Mouse (Mus musculus) T-helper 1 cell (primary cell): ENCODE data around the gene Stn1.

Experiments used
- in situ Hi-C: fragments of 300-600 bp; cut with MboI, MseI; formaldehyde crosslinking; loops from one replicate; pipeline ENCODE4 v1.15.1; 2025; ENCODE audit warnings: high pct_unique_total_duplicates

Stn1 gene

DNA sequence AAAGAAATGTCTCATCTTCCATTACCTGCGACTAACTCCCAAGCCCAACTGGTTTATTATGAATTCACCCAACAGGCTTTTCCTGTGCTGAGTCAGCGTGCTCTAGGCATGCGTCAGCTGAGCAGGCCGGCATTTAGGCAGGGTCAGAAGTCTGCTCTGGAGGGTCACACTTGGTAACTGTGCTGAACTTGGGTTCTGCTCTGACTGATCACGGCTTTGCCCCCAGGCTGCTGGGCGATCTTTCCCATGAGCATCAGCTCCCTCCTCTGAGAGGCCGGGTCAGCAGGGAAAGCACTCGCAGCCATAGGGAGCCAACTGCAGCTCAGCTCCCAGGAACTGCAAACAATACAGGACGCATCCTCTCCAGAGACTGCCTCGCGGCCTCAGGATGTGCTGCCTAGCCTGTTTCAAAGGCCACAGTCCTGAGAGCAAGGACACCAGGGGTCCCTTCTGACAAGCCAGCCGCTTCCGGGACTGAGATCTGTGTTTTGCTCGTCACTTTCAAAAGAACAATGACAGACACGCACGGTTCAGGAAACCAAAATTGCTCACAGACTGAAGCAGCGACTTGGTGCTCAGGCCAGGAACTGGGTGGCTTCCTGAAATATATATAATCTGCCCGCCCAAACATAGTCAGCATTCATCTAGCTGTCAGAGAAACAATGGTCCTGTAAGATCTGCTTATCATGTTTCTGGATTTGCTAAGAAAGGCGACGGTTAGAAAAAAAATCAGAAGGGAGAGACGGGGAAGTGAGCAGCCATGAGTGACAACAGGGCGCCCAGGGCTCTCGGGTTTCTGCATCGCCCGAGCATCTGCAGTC is 26.6 kb downstream of the Stn1 start:
- in situ Hi-C loops, result no loop called here

DNA sequence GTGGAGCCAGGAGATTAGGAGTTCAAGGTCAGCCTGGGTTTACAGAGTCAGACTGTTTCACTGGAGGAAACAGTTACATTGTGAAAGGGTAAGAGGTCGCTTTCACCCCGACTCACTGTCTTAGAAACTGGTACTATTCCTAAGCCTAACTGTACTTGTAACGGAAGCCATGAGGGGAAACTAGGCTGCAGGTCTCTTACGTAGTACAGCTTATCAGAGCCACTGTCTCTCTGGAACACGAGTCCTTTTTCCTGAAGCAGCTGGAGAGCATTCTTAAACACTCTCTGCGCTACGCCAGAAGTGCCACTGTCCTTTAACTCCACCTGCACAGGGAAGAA is 27.2 kb downstream of the Stn1 start:
- in situ Hi-C loops, result no loop called here

DNA sequence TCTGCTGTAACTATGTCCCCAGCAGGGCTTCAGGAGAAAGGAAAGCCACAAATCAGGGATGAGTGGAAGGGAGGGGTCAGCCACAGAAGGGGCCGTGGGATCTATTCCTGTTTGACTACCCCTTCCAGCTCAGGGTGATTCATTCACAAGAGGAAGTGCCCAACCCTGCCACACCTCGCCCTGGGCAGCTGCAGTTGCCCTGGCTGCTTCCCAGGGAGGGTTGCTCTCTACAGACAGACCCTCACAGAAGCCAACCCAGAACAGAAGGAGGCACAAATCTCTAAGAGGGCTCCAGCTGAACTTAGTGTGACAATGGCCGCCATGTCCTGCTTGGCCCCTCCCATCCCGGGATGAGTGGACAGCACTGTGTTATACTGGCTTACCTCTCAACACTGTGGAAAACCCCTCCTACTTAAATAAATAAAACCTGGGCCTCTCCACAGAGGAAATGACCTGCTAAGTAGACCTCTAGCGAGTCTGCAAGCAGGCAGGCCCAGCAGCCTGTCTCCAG is 28.5 kb downstream of the Stn1 start:
- in situ Hi-C loops, result loop anchor here (5.0 kb wide), 1 partner anchor 288 kb away; no protein-coding TSS in a partner anchor

DNA sequence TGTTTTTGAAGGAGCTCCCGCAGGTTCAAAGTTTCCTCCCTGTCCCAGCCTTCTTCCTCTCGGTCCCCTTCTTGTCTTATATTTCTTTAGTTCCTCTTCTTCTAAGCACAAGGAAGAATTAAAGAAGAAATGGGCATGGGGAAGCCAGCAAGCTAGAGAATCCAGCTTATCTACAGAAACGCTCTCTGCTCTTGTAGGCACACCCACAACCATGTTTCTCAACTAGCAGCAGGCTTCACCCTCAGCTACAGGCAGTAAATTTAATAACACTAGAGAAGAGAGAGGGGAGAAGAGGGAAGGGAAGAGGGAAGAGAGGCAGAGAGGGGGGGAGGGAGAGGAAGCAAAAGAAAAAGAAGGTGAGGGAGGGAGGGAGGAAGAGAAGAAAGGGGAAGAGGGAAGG is 29.1 kb downstream of the Stn1 start:
- in situ Hi-C loops, result loop anchor here (5.0 kb wide), 1 partner anchor 289 kb away; no protein-coding TSS in a partner anchor

DNA sequence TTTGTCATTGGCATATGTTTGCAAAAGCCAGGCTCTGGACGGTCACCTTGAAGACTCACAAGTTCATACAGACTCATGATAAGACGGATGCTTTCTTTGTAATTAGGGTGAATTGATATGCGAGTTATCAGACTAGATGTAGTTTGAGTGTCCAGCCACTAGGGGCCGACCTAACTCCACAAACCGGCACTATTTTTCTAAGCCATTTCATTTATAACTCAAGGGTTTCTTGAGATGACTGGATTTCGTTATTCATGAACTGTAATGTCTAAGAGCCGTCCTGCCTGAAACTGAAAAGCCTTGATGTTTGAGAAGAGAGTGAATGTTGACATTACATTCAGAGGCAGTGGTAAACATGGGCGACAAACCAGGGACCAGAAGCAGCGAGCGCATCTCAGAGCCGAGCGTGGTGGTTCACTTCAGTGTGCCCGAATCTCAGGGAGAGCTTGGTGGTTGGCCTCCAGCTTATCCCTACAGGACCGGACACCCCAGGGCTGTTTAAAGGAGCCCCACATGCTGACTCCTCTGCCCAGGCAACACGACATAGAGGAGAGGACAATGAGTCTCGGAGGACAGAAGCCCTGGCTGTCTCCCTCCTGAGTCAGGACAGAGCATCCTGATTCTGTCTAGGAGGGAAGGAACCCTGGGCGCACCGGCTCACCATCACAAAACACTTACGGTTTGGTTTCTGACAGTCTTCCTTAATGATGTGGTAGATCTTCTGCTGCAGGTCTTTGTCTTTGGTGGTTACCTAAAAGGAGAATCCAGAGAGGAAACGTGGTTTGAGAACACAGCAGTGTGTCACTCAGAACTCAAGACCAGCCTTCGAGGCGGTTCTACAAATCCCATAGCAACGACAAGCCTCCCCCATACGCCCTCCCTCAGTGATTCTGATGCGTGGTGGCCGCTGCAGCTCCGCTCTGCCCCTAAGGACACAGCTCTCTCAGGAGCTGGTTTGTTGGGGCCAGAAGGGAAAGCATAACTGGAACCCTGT is 29.9 kb downstream of the Stn1 start:
- in situ Hi-C loops, result loop anchor here (5.0 kb wide), 1 partner anchor 290 kb away; no protein-coding TSS in a partner anchor

DNA sequence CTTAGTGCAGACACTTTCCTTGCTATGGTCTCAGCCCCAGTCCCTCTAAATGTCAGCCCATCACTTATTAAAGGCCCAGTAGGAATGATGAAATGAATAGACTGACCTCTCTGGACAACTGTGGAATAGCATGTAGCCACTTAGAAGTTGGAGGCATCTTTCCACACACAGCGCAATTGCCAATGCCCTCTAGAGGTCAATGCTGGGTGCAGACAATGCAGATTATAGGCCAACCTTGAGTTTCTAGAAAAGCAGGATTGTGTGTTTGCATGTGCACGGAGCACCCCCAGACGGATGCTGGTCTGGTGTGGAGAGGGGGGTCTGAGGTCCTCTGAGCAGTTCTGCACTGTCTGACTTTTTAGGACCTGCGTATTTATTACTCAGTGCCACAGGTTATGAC is 33.7 kb downstream of the Stn1 start:
- in situ Hi-C loops, result no loop called here

DNA sequence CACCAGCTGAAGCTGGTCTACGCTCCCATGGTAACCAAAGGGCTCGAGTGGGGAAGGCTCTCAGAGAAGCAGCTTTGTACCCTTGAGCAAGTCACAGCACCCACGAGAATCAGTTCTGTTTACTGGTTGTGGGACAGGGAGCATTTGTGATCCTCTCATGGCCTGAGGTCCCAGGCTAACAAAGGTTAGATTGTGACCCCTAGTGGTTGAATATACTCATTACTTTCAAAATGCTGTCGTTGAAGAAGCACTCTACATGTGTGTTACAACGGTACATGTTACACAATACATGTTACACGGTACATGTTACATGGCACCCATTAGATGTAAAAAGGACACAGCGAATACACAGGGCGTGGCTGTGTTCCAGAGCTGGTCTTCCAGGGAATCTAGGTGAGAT is 34.7 kb downstream of the Stn1 start:
- in situ Hi-C loops, result no loop called here

DNA sequence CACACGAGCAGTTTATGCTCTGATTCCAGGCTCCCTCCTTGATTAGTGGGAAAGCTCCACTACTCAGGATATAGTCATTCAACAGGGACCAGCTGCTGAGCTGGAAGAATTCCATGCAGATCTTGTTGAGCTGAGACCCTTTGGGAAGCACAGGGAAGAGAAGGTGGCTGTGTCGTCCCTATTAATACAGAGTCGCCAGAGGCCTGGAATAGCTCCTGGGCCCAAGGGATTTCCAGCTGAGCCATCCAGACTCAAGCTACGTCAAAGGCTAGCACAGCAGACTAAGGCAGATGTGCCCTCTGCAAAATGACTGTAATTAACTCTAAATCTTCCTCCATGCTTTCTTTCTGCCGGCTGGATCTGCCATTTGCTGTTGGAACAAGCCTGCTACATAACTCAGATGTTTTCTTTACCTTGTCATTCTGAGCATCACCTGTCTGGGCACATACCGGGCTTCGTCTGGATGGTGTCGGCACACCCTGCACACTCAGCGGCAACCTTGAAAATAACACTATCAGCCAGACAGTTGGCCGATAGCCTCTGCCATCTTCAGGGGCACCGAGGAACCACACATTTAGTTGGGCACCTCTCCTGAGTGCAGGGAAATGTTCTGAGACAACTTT is 36.8 kb downstream of the Stn1 start:
- in situ Hi-C loops, result no loop called here

DNA sequence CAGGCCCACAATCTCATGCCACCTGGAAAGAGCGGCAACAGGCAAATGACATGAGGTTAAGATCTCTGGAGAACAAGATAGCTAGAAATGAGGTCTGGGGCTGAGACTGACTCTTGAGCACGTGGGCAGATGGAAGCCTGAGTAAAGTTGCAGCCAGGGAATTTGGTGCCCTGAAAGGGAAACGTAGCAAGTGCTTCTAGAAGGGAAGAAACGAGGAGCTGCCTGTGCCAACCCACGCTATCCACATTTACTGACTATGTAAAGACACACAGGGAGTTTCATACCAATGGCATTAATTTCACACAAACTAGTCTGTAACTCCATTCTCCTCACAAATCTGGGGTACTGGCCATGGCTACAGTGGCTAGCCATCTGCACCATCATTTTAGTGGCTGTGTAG is 37.5 kb downstream of the Stn1 start:
- in situ Hi-C loops, result no loop called here

DNA sequence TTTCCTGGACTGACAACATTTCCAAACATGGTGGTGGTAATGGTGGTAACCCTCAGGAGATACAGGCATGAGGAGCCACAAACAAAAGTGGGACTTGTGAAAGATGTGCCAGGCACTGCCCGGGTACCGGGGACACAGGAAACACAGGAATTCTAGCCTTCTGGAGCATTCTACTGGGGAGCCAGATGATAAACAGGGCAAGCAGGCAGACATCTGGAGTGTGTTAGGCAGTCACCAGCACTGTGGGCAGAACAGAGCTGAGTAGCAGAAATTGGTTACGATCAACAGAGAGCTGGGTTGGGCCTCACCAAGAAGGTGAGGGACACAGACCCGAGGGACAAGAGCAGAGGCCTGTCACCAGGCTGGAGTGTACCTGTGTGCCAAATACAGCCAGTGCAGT is 38.4 kb downstream of the Stn1 start:
- in situ Hi-C loops, result no loop called here

DNA sequence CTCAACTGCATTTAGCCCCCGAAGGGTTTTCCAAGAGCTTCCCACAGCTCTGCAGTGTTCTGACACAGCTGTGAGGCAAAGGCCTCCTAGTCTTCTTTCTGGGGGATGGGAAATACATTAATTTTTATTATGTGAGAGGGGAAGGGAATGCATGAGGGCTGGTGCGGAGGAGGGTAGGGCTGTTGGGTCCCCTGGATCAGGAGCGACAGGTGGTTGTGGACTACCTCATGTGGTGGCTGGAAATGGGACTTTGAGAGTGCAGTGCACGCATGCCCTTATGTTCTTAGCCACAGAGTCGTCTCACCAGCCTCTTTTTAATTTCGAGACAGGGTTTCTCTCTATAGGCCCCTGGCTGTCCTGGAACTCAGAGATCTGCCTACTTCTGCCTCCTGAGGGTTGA is 39.6 kb downstream of the Stn1 start:
- in situ Hi-C loops, result no loop called here

DNA sequence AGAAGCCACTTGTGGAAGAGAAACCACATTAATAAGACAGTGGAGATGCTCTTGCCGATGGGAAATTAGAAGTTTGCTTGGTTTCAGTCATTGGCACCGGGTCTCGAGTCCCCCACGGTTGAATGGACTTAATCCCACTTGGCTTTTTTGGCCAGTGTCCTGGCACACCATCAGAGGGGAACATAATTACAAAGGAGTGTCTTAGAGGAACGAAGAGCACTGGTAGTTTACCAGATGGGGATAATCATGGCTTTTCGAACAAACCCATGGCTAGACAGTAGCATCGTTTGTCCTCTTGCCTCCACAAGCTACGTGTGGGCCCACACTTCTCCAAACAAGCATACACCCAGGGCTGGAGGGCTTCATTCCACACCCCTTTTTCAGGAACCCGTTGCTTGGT is 40.0 kb downstream of the Stn1 start:
- in situ Hi-C loops, result no loop called here

DNA sequence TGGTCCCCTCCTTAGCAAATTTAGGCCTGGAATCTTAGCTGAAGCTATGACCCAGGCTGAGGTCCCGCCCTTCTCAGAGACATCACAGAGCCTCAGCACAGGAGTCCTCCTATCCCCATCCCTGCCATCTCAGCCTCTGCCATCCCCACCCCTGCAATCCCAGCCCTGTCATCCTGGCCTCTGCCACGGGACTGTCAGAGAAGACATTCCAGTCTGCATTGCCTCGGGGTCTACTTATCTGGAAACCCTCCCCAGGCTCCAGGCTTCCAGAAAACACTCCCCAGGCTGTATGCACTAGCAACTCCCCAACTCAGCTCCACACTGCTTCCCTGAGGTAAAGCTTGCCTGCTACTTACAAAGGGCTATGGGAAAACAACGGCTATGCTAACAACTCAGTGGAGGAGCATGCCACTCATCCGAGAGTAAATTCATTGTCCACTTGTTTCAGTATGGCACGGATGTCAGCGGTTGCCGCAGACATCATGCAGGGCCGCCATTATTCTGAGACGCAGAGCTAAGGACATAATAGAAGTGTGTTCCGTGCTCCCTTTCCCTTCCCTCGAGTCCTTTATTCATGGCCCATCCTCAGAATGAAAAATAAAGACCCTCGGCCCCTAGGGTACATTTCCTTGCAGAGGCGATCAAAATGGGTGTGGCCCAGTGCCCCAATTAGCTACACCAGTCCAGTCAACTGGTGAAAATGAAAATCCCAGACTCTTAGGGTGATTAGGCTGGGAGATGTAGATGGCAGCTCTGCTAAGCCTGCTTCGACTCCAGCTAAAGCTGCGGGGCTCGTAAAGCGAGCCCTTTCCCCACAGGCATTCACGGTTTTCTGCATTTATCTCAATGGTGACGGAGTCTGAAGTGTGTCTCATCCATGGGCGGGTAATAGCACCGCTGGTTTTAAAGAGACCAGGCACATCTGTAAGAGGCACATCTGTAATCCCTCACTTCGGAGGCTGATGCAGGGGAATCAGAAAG is 44.0 kb downstream of the Stn1 start:
- in situ Hi-C loops, result no loop called here

DNA sequence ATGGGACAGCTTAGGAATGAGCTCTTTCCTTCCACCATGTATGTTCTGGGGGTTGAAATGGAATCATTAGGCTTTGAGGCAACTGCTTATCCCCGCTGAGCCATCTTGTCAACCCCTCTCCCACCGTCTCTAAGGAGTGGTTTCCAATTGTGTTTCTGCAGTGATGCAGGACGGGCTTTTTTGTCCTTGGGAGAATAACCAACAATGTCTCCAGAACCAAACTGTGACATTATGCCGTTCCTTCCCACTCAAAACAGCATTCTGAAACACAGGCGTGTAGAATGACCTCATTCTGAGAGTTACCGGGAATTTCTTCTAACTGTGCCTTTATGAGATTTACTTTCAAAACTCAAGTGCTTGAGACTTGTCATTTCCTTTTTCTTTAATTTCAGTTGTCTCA is 44.9 kb downstream of the Stn1 start:
- in situ Hi-C loops, result no loop called here

DNA sequence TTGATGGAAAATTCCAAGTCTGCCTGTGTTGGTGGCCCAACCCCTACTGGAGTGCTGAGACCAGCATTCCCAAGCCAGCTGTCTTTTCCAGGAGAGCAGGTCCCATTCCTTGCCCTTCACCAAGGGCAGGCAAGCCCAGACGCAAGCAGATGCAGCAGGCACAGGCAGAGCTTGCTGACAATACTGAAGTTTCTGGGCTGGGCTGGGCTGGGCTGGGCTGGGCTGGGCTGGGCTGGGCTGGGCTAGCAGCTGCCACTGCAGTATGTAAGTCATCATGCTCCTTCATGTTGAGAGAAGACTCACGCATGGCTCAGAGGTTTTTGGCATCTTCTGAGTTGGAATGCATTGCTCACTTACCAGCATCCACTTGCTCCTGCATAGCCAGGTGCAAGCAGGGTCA is 45.5 kb downstream of the Stn1 start:
- in situ Hi-C loops, result no loop called here

DNA sequence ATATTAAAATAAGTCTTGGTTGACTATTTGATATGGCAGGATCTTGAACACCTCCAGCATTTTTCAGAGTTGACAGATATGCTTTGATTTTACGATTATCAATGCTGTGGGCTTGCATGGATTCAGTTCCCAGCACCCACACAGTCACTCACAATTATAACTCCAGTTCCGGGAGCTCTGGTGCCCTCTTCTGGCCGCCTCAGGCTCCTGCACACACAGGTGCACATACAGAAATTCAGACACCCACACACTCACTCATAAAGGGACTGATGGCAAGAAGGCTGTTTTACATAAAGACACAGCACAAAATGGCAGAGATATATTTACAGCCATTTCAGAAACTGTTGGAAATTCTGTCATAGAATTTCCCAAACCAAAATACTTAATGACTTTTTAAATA is 48.1 kb downstream of the Stn1 start:
- in situ Hi-C loops, result loop anchor here (5.0 kb wide), 1 partner anchor 132 kb away; no protein-coding TSS in a partner anchor

DNA sequence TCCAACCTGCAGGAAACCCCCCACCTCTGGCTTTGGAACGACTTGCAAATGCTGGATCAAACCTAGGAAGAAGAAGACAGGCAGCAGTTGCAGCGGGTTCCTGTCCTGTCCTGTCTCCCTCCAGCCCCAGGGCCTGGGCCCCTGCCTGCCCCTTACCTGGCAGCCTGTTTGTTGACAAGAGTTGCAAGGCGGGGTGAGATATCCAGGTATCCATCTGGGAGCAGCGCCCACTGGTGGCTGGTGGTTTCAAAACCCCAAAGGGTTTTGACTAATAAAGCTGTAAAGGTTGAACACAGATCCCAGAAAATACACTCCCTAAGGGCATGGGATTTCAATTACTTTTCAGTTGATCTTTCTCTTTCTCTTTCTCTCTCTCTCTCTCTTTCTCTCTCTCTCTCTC is 49.1 kb downstream of the Stn1 start:
- in situ Hi-C loops, result loop anchor here (5.0 kb wide), 1 partner anchor 131 kb away; no protein-coding TSS in a partner anchor

DNA sequence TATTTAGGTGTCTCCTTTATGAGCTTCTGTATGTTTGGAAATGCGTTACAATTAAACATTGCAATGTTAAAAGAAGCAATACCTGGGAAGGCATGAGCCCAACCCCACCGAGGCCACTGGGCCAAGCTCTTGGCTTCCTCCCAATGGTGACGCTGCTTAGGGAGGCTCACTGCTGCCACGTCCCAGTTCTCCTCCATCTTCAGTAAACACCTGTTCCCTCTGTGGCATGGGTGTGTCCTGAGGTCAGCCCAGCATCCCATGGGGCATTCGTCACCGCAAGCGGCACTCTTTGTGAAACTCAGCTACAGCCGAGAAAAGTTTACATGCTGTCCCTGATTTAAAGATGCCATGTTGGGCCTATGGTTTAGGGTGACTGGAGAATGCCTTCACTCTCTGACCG is 49.7 kb downstream of the Stn1 start:
- in situ Hi-C loops, result loop anchor here (5.0 kb wide), 1 partner anchor 130 kb away; no protein-coding TSS in a partner anchor

DNA sequence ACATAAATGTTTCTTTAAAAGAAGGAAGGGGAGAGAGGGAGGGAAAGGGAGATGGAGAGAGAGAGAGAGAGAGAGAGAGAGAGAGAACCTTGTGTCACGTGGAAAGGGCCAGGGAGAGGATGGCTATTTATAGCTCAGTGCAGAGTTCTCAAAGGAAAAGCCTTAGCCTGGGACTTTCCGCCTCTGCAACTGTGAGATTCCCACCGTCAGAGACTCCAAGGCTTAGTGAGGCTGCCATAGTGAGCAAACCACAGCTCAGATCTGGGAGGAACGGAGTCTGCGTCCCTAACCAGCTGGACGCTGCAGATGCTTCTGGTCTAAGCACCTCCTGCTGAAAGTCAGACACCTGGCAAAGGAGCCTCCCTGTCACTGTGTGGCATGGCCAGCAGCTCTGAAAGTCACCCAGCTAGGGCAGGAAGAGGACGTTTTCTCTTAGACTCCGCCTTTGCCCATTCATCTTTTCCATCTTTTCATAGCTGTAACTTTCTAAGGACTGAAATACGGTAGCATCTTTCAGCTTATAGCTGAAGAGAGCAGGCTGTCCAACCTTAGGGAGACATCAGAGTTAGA is 51.2 kb downstream of the Stn1 start:
- in situ Hi-C loops, result loop anchor here (5.0 kb wide), 1 partner anchor 129 kb away; no protein-coding TSS in a partner anchor

DNA sequence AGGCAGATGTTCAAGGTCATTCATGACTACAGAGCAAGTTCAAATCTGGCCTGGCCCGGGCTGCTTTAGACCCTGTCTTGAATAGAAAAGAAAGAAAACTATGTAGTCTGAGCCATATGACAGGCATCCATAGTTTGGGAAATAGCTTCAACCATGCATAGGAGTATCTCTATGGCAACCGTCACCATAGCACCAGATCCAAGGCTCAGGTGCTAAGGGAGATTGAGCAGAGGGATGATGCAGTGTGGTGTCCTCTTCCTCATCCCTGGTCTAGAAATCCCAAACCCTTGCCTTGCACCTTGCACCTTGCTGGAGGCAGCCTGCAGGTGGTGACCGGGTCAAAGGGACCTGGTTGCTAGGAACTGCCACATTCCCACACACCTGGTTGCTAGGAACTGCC is 53.2 kb downstream of the Stn1 start:
- in situ Hi-C loops, result no loop called here
